Mouse (Mus musculus) CD4-positive, CD25-positive, alpha-beta regulatory T cell, adult 2 months (primary cell): ENCODE measurements around the gene Brk1.
A peak's percentile ranks its signal among the peaks of the same experiment; 100 is the strongest.

Experiments
- DNase-seq: peaks from one replicate; pipeline ENCODE4 v3.0.0-alpha.2; 2012; ENCODE audit warnings: low read depth, low spot score

Gene Brk1

GRCm38 (mm10) chr6:113604432-113605223 lies at the start of gene Brk1:
Gene Brk1 (plus strand): TSS chr6:113604772.
- DNase-seq = peak; percentile 94

- no peak for DNase-seq
Observed at GRCm38 (mm10) chr6:113559736-113560135, 44.8 kb upstream of the Brk1 start.

- DNase-seq = no peak
Observed at GRCm38 (mm10) chr6:113564557-113564956, 40.0 kb upstream of the Brk1 start.

- no peak for DNase-seq
Observed at GRCm38 (mm10) chr6:113576044-113576443, 28.5 kb upstream of the Brk1 start.

- no peak for DNase-seq
Observed at GRCm38 (mm10) chr6:113579306-113579705, 25.3 kb upstream of the Brk1 start.

GRCm38 (mm10) chr6:113583023-113583422 lies 21.5 kb upstream of the Brk1 start:
- no peak for DNase-seq

GRCm38 (mm10) chr6:113585065-113585464 lies 19.5 kb upstream of the Brk1 start:
- no peak for DNase-seq

GRCm38 (mm10) chr6:113586466-113587183 lies 17.9 kb upstream of the Brk1 start:
- no peak for DNase-seq

GRCm38 (mm10) chr6:113592637-113593036 lies 11.9 kb upstream of the Brk1 start:
- no peak for DNase-seq

GRCm38 (mm10) chr6:113597945-113598344 lies 6.6 kb upstream of the Brk1 start:
- DNase-seq = no peak

- DNase-seq = no peak
Observed at GRCm38 (mm10) chr6:113599833-113600232, 4.7 kb upstream of the Brk1 start.

GRCm38 (mm10) chr6:113600543-113601139 lies 3.9 kb upstream of the Brk1 start, which contains the start of gene Fancd2os:
Gene Fancd2os (minus strand): TSS chr6:113600715.
- no peak for DNase-seq

- peak; percentile 8 for DNase-seq
Observed at GRCm38 (mm10) chr6:113602821-113603220, 1.8 kb upstream of the Brk1 start.

- DNase-seq = no peak
Observed at GRCm38 (mm10) chr6:113603993-113604392, 579 bp upstream of the Brk1 start.

GRCm38 (mm10) chr6:113605224-113605545 lies 613 bp downstream of the Brk1 start:
- DNase-seq = no peak

- no peak for DNase-seq
Observed at GRCm38 (mm10) chr6:113608871-113609270, 4.3 kb downstream of the Brk1 start.

GRCm38 (mm10) chr6:113609293-113609692 lies 4.7 kb downstream of the Brk1 start:
- DNase-seq = no peak

GRCm38 (mm10) chr6:113612258-113612969 lies 7.8 kb downstream of the Brk1 start:
- DNase-seq = peak; percentile 16

GRCm38 (mm10) chr6:113614152-113614551 lies 9.6 kb downstream of the Brk1 start:
- no peak for DNase-seq

GRCm38 (mm10) chr6:113614997-113615396 lies 10.4 kb downstream of the Brk1 start:
- no peak for DNase-seq

GRCm38 (mm10) chr6:113615489-113615888 lies 10.9 kb downstream of the Brk1 start:
- no peak for DNase-seq

- DNase-seq = no peak
Observed at GRCm38 (mm10) chr6:113623386-113623785, 18.8 kb downstream of the Brk1 start.
